Mouse (Mus musculus) lung, postnatal 36 days (tissue): ENCODE measurements around the gene Esrrg.

ENCODE experiments used
- DNase-seq: peaks from one replicate; pipeline ENCODE4 v3.0.0; 2022; ENCODE audit warnings: mixed read lengths

Gene Esrrg

GRCm38 (mm10) chr1:187650786-187651687 is 42.4 kb downstream of the Esrrg start:
- DNase-seq, result no peak

GRCm38 (mm10) chr1:187651688-187652241 is 43.2 kb downstream of the Esrrg start:
- peak; percentile 33 for DNase-seq

GRCm38 (mm10) chr1:187652445-187652844 is 43.9 kb downstream of the Esrrg start:
- no peak for DNase-seq

- peak; percentile 12 for DNase-seq
These were observed 44.8 kb downstream of the Esrrg start for GRCm38 (mm10) chr1:187653390-187653789.

DNA sequence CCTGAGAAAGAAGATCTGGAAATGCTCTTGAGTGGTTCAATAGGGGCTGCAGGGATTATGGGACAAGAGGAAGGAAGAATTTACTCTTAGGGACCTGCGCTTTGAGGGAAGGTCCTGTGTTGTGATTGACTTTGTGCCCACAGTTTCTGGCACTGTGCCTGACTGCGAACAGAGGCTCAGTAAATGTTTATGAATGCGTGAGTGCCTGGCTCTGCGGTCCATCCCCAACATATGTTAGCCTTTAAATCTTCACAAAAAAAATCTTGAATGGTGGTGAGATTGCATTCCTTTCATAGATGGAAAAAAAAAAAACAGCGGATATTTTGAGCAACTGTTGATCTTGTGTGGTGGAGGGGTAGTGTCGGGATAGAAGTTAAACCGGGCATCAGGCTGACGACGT is 52.4 kb downstream of the Esrrg start:
- no peak for DNase-seq

- peak; percentile 12 for DNase-seq
These were observed 53.6 kb downstream of the Esrrg start for GRCm38 (mm10) chr1:187662083-187662609.

- no peak for DNase-seq
These were observed 54.8 kb downstream of the Esrrg start for GRCm38 (mm10) chr1:187663376-187663775.

GRCm38 (mm10) chr1:187664261-187664660 is 55.7 kb downstream of the Esrrg start:
- DNase-seq, result no peak

DNA sequence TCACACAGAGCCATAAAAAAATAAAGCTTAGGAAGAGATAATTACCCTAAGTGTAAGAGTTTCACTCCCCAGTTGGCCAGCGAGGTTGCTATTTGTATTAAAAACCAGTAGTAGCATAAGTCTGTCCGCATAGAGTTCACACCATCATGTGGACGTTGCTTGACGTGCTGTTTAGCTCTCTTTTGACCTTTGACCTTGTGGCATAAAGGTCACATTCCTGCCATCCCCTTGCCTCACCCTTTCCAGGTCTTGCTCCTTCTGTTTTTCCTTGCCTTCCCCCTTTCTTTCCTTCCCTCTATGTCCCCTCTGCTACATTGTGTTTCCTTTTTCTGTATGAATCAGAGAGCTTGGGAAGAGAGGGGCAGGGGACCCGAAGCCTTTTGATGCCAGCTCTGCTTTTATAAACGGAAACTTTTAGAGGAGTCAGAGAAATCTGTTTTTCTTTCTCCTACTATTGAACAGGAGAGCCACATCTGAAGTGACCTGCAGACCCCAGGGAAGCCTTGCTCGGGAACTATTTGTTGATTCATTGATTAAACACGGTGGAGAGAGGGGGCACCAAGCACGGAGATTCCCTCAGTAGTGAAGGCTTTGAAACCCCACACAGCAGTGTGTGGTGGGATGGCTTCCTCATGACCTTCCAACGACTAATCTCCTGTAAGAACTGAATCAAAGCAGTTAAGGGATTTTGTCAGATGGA is 57.5 kb downstream of the Esrrg start:
- DNase-seq, result no peak

DNA sequence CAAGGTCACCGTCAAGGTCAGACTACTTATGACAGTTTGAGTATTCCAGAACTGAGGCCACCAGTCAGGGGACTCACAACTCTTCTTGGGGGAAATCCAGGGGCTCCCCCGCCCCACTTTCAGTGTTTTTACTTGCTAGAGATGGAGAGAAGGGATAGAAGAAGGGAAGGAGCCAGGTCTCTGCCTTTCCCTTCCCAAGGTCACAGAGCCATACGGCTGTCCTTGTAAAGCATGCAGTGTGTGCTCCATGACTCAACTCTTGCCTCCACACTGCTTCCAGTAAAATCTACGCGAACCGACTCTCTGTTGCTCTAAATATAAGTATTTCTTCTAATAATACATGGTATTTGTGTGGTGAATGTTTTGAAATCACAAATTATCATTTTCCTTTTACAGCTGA is 61.2 kb downstream of the Esrrg start:
- DNase-seq, result no peak

DNA sequence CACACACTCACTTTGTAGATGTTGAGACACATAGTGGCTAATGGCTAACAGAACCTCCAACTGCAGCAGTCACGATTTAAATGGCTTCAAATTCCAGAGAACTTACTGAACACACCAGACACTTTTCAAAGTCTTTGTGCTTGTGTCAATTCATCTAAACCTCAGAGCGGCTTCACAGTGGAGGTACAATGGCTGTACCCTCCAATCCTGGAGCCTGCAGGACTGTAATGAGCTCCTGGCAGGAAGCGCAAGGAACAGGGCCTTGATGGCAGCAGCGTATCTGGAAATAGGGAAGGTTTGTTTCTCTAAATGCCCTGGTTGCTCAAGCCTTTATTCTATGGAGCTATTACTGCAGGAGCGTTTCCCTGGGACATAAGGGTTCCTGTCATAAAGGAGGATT is 63.9 kb downstream of the Esrrg start:
- no peak for DNase-seq

DNA sequence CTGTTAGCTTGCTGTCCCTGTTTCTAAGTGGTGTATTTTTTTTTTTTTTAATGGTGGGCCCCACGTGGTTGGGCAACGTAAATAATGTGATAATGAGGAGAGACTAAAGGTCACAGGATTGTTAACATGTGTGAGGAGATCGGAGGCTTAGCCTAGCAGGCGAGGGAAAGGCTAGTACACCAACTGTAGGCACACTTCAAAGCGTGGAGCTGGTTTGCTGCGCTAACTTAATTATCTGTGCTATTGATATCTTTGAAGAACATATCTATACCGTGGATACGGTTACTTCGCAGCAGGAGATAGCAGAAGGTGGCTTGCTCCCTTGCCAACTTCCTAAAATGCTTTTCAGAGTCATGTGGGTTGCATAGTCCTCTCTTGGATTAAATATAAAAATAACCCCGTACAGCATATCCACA is 66.2 kb downstream of the Esrrg start:
- DNase-seq, result no peak

- DNase-seq, result no peak
These were observed 68.0 kb downstream of the Esrrg start for GRCm38 (mm10) chr1:187676626-187677025.

- no peak for DNase-seq
These were observed 70.7 kb downstream of the Esrrg start for GRCm38 (mm10) chr1:187679246-187679645.

DNA sequence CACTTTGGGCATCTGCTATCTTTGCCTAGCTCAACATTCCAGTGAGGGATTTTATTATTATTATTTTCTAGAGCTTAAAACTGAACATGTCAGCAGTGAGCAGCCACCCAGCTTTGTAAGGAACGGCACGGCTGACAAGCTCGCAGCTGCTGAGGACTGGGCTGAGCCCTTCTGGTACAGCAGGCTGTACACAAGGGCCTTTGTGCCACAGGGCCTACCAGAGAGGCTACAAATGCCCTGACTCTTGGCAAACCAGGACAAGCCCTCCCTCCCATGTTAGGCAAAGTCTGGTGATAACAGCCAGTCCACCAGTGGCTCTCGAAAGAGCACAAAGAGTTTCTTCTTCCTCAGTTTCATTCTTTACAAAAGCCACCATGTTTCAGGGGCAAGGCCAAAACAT is 75.9 kb downstream of the Esrrg start:
- no peak for DNase-seq

DNA sequence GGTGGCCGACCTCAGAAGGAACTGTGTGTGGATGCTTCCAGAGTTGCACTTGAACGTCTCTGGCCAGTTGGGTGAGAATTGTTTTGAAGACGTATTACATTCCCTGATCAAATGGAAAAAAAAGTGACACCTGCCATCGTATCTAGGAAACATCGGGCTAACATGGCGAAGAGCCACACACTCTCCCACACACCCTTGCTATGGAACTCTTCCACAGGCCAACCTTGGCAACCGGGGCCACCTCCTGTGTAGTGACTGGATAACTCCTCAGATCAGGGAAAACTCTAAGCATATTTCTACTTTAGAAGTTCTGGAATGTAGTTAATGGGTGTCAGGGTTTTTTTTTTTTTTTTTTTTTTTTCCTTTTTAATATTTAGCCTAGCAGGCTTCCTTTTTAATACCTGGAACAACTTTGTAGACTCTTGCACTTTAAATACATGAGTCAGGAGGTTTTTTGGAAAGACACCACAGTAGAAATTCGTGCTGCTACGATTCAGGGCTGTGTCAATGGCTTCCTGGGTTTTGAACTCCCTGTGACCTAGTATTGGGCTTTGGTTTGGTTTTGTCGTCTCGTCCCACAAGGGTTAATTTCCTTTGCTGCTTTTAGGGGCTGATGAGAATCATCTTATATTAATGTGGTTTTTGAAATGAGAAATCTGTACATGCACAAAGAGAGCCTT is 83.4 kb downstream of the Esrrg start:
- DNase-seq, result no peak

GRCm38 (mm10) chr1:187694865-187695264 is 86.3 kb downstream of the Esrrg start:
- no peak for DNase-seq

GRCm38 (mm10) chr1:187698201-187698600 is 89.6 kb downstream of the Esrrg start:
- DNase-seq, result no peak

DNA sequence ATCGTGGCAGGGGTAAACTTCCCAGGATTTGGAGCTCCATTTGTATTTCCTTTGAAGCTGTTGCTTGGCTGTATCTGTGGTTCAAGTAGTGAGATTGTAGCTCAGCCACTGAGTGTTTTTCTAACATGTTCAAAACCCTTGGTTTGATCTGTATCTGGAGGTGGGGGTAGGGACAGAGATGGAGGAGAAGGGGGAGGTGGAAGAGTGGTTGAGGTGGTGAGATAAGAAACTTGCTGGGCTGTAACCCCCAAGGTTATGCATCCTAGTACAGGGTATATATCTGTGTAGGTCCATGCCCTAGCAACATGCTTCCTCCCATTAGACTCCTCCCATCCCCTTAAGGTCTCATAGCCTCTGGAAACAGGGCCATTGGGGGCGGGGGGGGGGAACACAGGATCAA is 92.4 kb downstream of the Esrrg start:
- no peak for DNase-seq

- DNase-seq, result no peak
These were observed 96.3 kb downstream of the Esrrg start for GRCm38 (mm10) chr1:187704921-187705320.

DNA sequence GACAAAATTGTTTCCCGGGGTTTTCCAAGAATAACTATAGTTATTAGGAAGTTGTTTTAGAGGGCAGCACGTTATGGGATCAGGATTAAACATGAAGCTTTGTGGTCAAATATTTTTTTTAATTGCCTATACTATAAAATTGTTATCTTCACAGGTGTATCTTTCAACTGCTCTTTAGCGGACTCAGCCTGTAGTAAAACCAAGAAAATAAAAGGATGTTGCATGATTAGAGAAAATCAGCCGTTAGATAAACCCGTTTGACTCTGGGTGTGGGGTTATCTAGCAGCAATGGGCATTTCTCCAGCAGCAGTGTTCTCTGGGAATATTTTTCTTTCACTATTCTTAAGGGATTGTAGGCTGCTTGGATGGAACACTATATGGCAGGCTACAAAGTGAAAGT is 96.8 kb downstream of the Esrrg start:
- no peak for DNase-seq

DNA sequence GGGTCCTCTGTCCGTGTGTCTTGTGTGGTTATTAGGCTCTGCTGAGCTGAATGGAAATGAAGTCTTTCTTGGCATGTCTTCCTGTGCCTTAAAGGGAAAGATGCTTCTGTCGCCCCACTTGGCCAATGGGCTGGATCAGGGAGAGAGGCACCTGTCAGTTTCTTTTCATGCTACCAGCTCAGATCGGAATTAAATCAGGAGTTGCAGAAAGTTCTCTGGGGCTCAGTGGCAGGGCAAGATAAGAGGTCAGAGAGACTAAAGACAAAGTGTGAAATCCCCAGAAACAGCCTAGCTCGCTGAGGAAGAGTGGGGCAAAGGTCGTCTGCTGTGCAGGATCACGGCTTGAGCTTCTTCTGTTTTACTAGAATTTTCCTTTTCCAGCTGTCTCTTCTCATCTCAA is 97.5 kb downstream of the Esrrg start:
- no peak for DNase-seq

DNA sequence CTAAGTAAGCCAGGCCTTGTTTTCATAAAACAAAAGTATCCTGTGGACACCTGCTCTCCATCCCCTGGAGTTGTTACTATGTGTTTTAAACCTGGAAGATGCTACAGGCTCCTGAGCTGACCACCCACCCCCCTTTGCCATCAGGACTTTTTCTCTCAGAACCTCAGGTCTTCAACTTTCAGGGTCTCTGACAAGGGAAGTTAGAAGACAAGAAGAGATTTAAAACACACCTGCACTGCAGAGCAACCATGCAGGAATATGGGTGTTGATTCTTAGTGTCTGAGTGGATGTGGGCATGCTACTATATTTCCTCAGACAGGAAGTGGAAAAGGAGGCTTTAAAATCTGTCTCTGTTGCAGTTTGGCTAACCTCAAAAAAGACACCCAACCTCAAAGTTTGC is 98.6 kb downstream of the Esrrg start:
- no peak for DNase-seq
